Mouse (Mus musculus) myocyte (in vitro differentiated cells): Measurements from ENCODE around the gene Cavin2. TPM values are rescaled to one million over a fixed set of nuclear protein-coding genes. Genes with fewer than 3 reads are reported as not detected.
A peak's percentile ranks its signal among the peaks of the same experiment; 100 is the strongest.

ENCODE experiments used
- H3K27me3 ChIP-seq: one replicate; pipeline ENCODE4 v1.6.1; 2011; ENCODE audit not compliant: control insufficient read depth, insufficient read depth, insufficient read length
- H3K36me3 ChIP-seq: one replicate; pipeline ENCODE4 v1.6.1; 2011; ENCODE audit not compliant: control insufficient read depth, insufficient read depth
- H3K4me2 ChIP-seq: one replicate; pipeline ENCODE4 v1.6.1; 2011; ENCODE audit warnings: low read depth, control low read depth
- H3K4me3 ChIP-seq: one replicate; pipeline ENCODE4 v1.5.1; 2011; ENCODE audit warnings: mild to moderate bottlenecking, control low read depth, moderate library complexity
- H3K79me2 ChIP-seq: one replicate; pipeline ENCODE4 v1.6.1; 2011; ENCODE audit not compliant: control insufficient read depth, insufficient read depth
- H3ac ChIP-seq: one replicate; pipeline ENCODE4 v1.6.1; 2011; ENCODE audit not compliant: control insufficient read depth, insufficient read length
- CEBPB ChIP-seq: IDR thresholded peaks from 2 replicates; pipeline ENCODE4 v1.6.1; 2011; ENCODE audit warnings: mild to moderate bottlenecking, moderate library complexity; ENCODE audit not compliant: poor library complexity, insufficient read depth, severe bottlenecking
- E2F4 ChIP-seq: IDR thresholded peaks from one replicate; pipeline ENCODE4 v1.6.1; 2011; ENCODE audit warnings: mild to moderate bottlenecking, control low read depth, moderate library complexity; ENCODE audit not compliant: insufficient read depth
- MAX ChIP-seq: IDR thresholded peaks from one replicate; pipeline ENCODE4 v1.6.1; 2011; ENCODE audit warnings: low read depth, mild to moderate bottlenecking, control low read depth
- MYOD1 ChIP-seq, 3 experiments: IDR thresholded peaks; one replicate each; pipeline ENCODE4 v1.6.1; 2011; ENCODE audit warnings: control low read depth in 2 of 3, low read depth in 2 of 3, mild to moderate bottlenecking in 2 of 3, moderate library complexity in 1 of 3; ENCODE audit not compliant: insufficient read length in 2 of 3, control insufficient read depth in 1 of 3
- MYOG ChIP-seq, 3 experiments: IDR thresholded peaks; one replicate each; pipeline ENCODE4 v1.6.1; 2011; ENCODE audit warnings: control low read depth in 2 of 3, low read depth in 2 of 3, mild to moderate bottlenecking in 2 of 3; ENCODE audit not compliant: insufficient read length in 2 of 3, control insufficient read depth in 1 of 3, insufficient read depth in 1 of 3
- POLR2A ChIP-seq: IDR thresholded peaks from one replicate; pipeline ENCODE4 v1.6.1; 2011; ENCODE audit warnings: low read depth, mild to moderate bottlenecking, control low read depth, moderate library complexity; ENCODE audit not compliant: insufficient read length
- POLR2AphosphoS2 ChIP-seq: IDR thresholded peaks from one replicate; pipeline ENCODE4 v1.6.1; 2011; ENCODE audit warnings: low read depth, control low read depth; ENCODE audit not compliant: insufficient read length
- REST ChIP-seq: IDR thresholded peaks from one replicate; pipeline ENCODE4 v1.6.1; 2011; ENCODE audit warnings: mild to moderate bottlenecking, control low read depth, moderate library complexity; ENCODE audit not compliant: insufficient read depth, insufficient read length
- SRF ChIP-seq: IDR thresholded peaks from one replicate; pipeline ENCODE4 v1.6.1; 2011; ENCODE audit warnings: low read depth; ENCODE audit not compliant: control insufficient read depth, insufficient read length
- TCF12 ChIP-seq: IDR thresholded peaks from one replicate; pipeline ENCODE4 v1.6.1; 2011; ENCODE audit warnings: mild to moderate bottlenecking, control low read depth; ENCODE audit not compliant: poor library complexity, insufficient read depth, severe bottlenecking
- TCF3 ChIP-seq: IDR thresholded peaks from one replicate; pipeline ENCODE4 v1.6.1; 2011; ENCODE audit warnings: low read depth, control low read depth; ENCODE audit not compliant: insufficient read length
- USF1 ChIP-seq: IDR thresholded peaks from one replicate; pipeline ENCODE4 v1.6.1; 2011; ENCODE audit warnings: low read depth, mild to moderate bottlenecking, control low read depth, moderate library complexity
- polyA plus RNA-seq: library from polyadenylated mRNA; unstranded; fragments of >200 nt; fragmentation: generic; extraction: Trizol; gene quantifications from one replicate; pipeline ENCODE4 v1.2.1, GENCODE M21; 2012; ENCODE audit warnings: missing spikeins

Gene Cavin2
- polyA plus RNA-seq, 1 experiment = 4.0 TPM

- Histone ChIP-seq H3ac (no peak overlapping the region), H3K36me3 (no peaks in the 10 kb centered on the region), H3K79me2 (no peaks in the 10 kb centered on the region), H3K4me3 (no peak overlapping the region), H3K4me2 (no peak overlapping the region), H3K27me3 (no peaks in the 10 kb centered on the region)
- TF ChIP-seq CEBPB (no peak), MYOG (IDR thresholded peaks at IDR 0.05; ENCODE audit: control insufficient read depth in 1 of 3, insufficient read depth in 1 of 3, insufficient read length in 2 of 3, low read depth in 2 of 3) (no peak), USF1 (no peak), TCF3 (no peak), TCF12 (no peak), POLR2AphosphoS2 (no peak), SRF (no peak), MAX (no peak), MYOD1 (IDR thresholded peaks at IDR 0.05; ENCODE audit: control insufficient read depth in 1 of 3, insufficient read length in 2 of 3, low read depth in 2 of 3) (no peak), E2F4 (no peak)
These were observed 43.5 kb upstream of the Cavin2 start for GRCm38 (mm10) chr1:51245381-51245780.

- TF ChIP-seq MYOG (IDR thresholded peaks at IDR 0.05; ENCODE audit: control insufficient read depth in 1 of 3, insufficient read depth in 1 of 3, insufficient read length in 2 of 3, low read depth in 2 of 3) = no peak
- no peak for TF ChIP-seq MYOD1 (IDR thresholded peaks at IDR 0.05; ENCODE audit: control insufficient read depth in 1 of 3, insufficient read length in 2 of 3, low read depth in 2 of 3)
- no peak for TF ChIP-seq POLR2A
- TF ChIP-seq POLR2AphosphoS2 = no peak
- TF ChIP-seq TCF3 = no peak
- TF ChIP-seq MAX = no peak
- TF ChIP-seq SRF = no peak
- TF ChIP-seq E2F4 = no peak
- TF ChIP-seq CEBPB = no peak
- no peak for TF ChIP-seq REST
- H3K4me2 ChIP-seq = peak overlapping the region; percentile 29
- H3K36me3 ChIP-seq = no peaks in the 10 kb centered on the region
- H3K79me2 ChIP-seq = no peaks in the 10 kb centered on the region
- H3ac ChIP-seq = no peak overlapping the region
- no peak overlapping the region for H3K4me3 ChIP-seq
- no peaks in the 10 kb centered on the region for H3K27me3 ChIP-seq
These were observed 38.6 kb upstream of the Cavin2 start for GRCm38 (mm10) chr1:51250302-51250701.

GRCm38 (mm10) chr1:51265118-51265800, 23.7 kb upstream of the Cavin2 start:
- Histone ChIP-seq H3K4me3 (no peak overlapping the region), H3K27me3 (no peaks in the 10 kb centered on the region), H3K36me3 (no peaks in the 10 kb centered on the region), H3K4me2 (no peak overlapping the region), H3K79me2 (no peaks in the 10 kb centered on the region), H3ac (no peak overlapping the region)
- TF ChIP-seq SRF (no peak), CEBPB (no peak), MAX (no peak), MYOG (IDR thresholded peaks at IDR 0.05; ENCODE audit: control insufficient read depth in 1 of 3, insufficient read depth in 1 of 3, insufficient read length in 2 of 3, low read depth in 2 of 3) (no peak), TCF12 (no peak), REST (no peak), USF1 (no peak), MYOD1 (IDR thresholded peaks at IDR 0.05; ENCODE audit: control insufficient read depth in 1 of 3, insufficient read length in 2 of 3, low read depth in 2 of 3) (no peak), E2F4 (no peak), POLR2A (no peak), POLR2AphosphoS2 (no peak), TCF3 (no peak)

GRCm38 (mm10) chr1:51265926-51266325, 23.0 kb upstream of the Cavin2 start:
- Histone ChIP-seq H3ac (no peak overlapping the region), H3K27me3 (no peaks in the 10 kb centered on the region), H3K4me2 (no peak overlapping the region), H3K4me3 (no peak overlapping the region), H3K36me3 (no peaks in the 10 kb centered on the region), H3K79me2 (no peaks in the 10 kb centered on the region)
- TF ChIP-seq CEBPB (no peak), MAX (no peak), MYOG (IDR thresholded peaks at IDR 0.05; ENCODE audit: control insufficient read depth in 1 of 3, insufficient read depth in 1 of 3, insufficient read length in 2 of 3, low read depth in 2 of 3) (no peak), TCF3 (no peak), USF1 (no peak)

GRCm38 (mm10) chr1:51267125-51267524, 21.8 kb upstream of the Cavin2 start:
- no peak overlapping the region for H3K4me3 ChIP-seq
- TF ChIP-seq CEBPB (no peak), MYOD1 (IDR thresholded peaks at IDR 0.05; ENCODE audit: control insufficient read depth in 1 of 3, insufficient read length in 2 of 3, low read depth in 2 of 3) (no peak), MYOG (IDR thresholded peaks at IDR 0.05; ENCODE audit: control insufficient read depth in 1 of 3, insufficient read depth in 1 of 3, insufficient read length in 2 of 3, low read depth in 2 of 3) (no peak), TCF12 (no peak), USF1 (no peak), TCF3 (no peak), E2F4 (no peak), MAX (no peak), POLR2A (no peak), POLR2AphosphoS2 (no peak), REST (no peak), SRF (no peak)
- H3K27me3 ChIP-seq = no peaks in the 10 kb centered on the region
- no peaks in the 10 kb centered on the region for H3K36me3 ChIP-seq
- H3K4me2 ChIP-seq = peak overlapping the region; percentile 30
- no peak overlapping the region for H3ac ChIP-seq
- H3K79me2 ChIP-seq = no peaks in the 10 kb centered on the region
